Mouse (Mus musculus) left cerebral cortex, postnatal 36 days (tissue): Measurements from ENCODE around the gene Itpripl1. TPM values are rescaled to one million over a fixed set of nuclear protein-coding genes. Genes with fewer than 3 reads are reported as not detected.
"Not testable (repeated sequence)": the region's sequence is repeated elsewhere in the genome, so short reads cannot be mapped to it uniquely, and the experiment has no call there.

Experiments
- DNase-seq, 2 experiments: peaks; one replicate each; pipeline ENCODE4 v3.0.0; 2021 to 2022; ENCODE audit warnings: low spot score in 2 of 2, mixed read lengths in 1 of 2
- intact Hi-C: fragments of 180-260 bp; cut with DNase I; formaldehyde crosslinking; loops from one replicate; pipeline ENCODE4 v1.15.1; 2025
- total RNA-seq, 2 experiments: library from RNA; stranded (reverse); gene quantifications; 2 replicates each; pipeline ENCODE4 v1.2.3; 2021

Gene Itpripl1
- total RNA-seq, result 1 to 10 TPM; 1.8 to 2.6 TPM

GRCm38 (mm10) chr2:127143158-127144063, at the start of gene Itpripl1:
Gene Itpripl1, minus strand, starts transcription at chr2:127143442.
- intact Hi-C loops, result no loop called here
- DNase-seq, result peak; percentile 31 to 33

GRCm38 (mm10) chr2:127189574-127189973, 46.3 kb upstream of the Itpripl1 start:
- intact Hi-C loops, result no loop called here
- DNase-seq, result no peak

GRCm38 (mm10) chr2:127182598-127183381, 39.5 kb upstream of the Itpripl1 start:
- intact Hi-C loops, result no loop called here
- peak; percentile 80 to 83 for DNase-seq

GRCm38 (mm10) chr2:127166261-127166660, 23.0 kb upstream of the Itpripl1 start:
- intact Hi-C loops, result loop anchor here (10.0 kb wide), 1 partner anchor 169 kb away; the partner anchor contains the start of genes Astl and Dusp2
- not testable (repeated sequence) for DNase-seq

- intact Hi-C loops, result loop anchor here (10.0 kb wide), 1 partner anchor 169 kb away; the partner anchor contains the start of genes Astl and Dusp2
- no peak for DNase-seq
Observed at GRCm38 (mm10) chr2:127165675-127166074, 22.4 kb upstream of the Itpripl1 start.

GRCm38 (mm10) chr2:127145699-127146098, 2.5 kb upstream of the Itpripl1 start:
- DNase-seq, result no peak
- intact Hi-C loops, result no loop called here

GRCm38 (mm10) chr2:127142577-127143157, 575 bp downstream of the Itpripl1 start:
- no peak for DNase-seq
- intact Hi-C loops, result no loop called here

GRCm38 (mm10) chr2:127142031-127142430, 1.2 kb downstream of the Itpripl1 start:
- intact Hi-C loops, result no loop called here
- DNase-seq, result no peak

- intact Hi-C loops, result no loop called here
- no peak for DNase-seq
Observed at GRCm38 (mm10) chr2:127140011-127140410, 3.2 kb downstream of the Itpripl1 start.

- intact Hi-C loops, result no loop called here
- DNase-seq, result no peak
Observed at GRCm38 (mm10) chr2:127139605-127140004, 3.6 kb downstream of the Itpripl1 start.

- no peak for DNase-seq
- intact Hi-C loops, result no loop called here
Observed at GRCm38 (mm10) chr2:127139094-127139493, 4.1 kb downstream of the Itpripl1 start.

- no peak for DNase-seq
- intact Hi-C loops, result no loop called here
Observed at GRCm38 (mm10) chr2:127138449-127138848, 4.8 kb downstream of the Itpripl1 start.

GRCm38 (mm10) chr2:127137838-127138420, 5.3 kb downstream of the Itpripl1 start:
- intact Hi-C loops, result no loop called here
- no peak for DNase-seq

- intact Hi-C loops, result no loop called here
- DNase-seq, result no peak
Observed at GRCm38 (mm10) chr2:127136979-127137378, 6.3 kb downstream of the Itpripl1 start.

- DNase-seq, intact Hi-C loops: not testable (repeated sequence)
Observed at GRCm38 (mm10) chr2:127135255-127135654, 8.0 kb downstream of the Itpripl1 start.

- intact Hi-C loops, result no loop called here
- peak; percentile 85 to 88 for DNase-seq
Observed at GRCm38 (mm10) chr2:127133621-127134461, 9.4 kb downstream of the Itpripl1 start, which contains the start of gene Ncaph. Gene Ncaph, minus strand, starts transcription at chr2:127133954.

GRCm38 (mm10) chr2:127131353-127131752, 11.9 kb downstream of the Itpripl1 start:
- no peak for DNase-seq

GRCm38 (mm10) chr2:127128926-127129325, 14.3 kb downstream of the Itpripl1 start:
- intact Hi-C loops, result no loop called here

More at GRCm38 (mm10) chr2:127131353-127131752, 11.9 kb downstream of the Itpripl1 start:
- intact Hi-C loops, result no loop called here

More at GRCm38 (mm10) chr2:127128926-127129325, 14.3 kb downstream of the Itpripl1 start:
- DNase-seq, result no peak
